Mouse (Mus musculus) adrenal gland, adult (tissue): Measurements from ENCODE around the gene Irgc1.
A peak's percentile ranks its signal among the peaks of the same experiment; 100 is the strongest.
"Not testable (repeated sequence)": the region's sequence is repeated elsewhere in the genome, so short reads cannot be mapped to it uniquely, and the experiment has no call there.

ENCODE experiments used
- DNase-seq, 2 experiments: peaks; one replicate each; pipeline ENCODE4 v3.0.0; 2022 to 2023; ENCODE audit warnings: low spot score in 1 of 2; ENCODE audit not compliant: inconsistent age in 2 of 2

Gene Irgc1

GRCm38 (mm10) chr7:24402851-24403250 lies 49.2 kb downstream of the Irgc1 start:
- DNase-seq: no peak

DNA sequence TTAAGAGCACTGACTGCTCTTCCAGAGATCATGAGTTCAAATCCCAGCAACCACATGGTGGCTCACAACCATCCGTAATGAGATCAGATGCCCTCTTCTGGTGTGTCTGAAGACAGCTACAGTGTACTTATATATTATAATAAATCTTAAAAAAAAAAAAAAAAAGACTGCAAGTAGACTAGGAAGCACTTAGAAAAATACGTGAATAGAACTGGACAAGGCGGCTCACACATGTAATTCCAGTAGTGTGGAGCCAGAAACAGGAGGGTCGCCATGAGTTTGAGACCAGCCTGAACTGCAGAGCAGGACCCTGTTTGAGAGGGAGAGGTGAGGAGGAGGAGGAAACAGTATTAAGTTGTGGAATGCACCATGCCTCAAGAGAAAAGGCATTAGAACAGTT lies 51.6 kb downstream of the Irgc1 start:
- DNase-seq: not testable (repeated sequence)

- no peak for DNase-seq
Observed at GRCm38 (mm10) chr7:24400082-24400452, 52.0 kb downstream of the Irgc1 start.

DNA sequence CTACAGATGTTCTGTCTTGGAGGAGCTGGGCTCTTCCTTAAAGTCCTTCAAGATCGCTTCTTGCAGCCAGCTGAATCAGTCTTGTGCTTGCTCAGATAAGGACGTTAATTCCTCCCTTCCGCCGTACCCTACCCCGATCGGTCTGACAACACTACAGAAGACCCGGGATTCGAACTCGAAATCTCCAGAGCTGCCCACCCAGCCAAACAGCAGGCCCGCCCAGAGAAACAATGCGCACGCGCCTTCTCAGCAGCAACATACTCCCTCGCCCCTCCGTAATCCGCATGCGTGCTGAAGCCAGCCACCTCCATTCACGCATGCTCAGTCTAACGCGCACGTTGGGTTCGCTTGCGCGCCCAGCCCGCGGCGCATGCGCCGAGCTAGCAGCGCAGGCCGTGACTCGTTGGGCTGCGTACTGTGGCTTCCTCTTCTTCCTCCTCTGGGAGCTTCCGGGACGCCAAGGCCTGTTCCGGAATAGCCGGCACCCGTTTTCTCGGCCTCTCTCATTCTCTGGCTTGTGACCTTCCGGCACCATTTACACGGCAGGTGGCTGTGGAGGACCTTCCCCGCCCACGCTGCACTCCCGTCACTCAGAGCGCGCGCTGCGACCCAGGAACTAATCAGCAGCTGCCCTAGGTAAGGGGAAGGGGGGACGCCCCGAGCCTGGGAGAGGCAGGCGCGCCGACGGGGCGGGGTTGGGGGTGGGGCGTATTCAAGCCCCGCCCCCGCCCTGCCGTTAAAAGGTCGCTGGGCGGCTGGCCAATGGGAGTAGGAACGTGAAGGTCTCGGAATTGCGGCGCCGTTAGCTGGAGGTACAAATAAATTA lies 52.6 kb downstream of the Irgc1 start, which contains the start of gene Smg9:
Gene Smg9 (plus strand): TSS at position 364 of the 826 bp plus-strand sequence.
- peak; percentile 99 for DNase-seq

- no peak for DNase-seq
Observed at GRCm38 (mm10) chr7:24398364-24398913, 53.7 kb downstream of the Irgc1 start.

DNA sequence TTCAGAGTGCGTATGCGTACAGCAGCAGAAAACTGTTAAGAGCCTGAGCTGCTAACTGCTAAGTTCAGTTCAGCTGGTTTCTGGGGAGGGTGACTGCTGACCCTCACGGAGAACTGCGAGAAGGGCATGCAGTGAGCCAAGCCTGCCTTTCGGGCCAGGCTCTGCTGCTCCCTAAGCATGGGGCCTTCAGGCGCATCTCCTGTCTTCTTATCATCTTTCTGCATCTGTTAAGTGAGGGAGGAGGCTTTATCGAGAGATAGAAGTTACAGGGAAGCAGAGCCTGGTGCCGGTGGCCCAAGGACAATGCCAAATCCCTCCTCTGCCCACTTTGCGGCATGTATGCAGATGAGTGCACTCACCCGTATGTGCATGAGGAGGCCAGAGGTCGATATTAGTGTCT lies 55.3 kb downstream of the Irgc1 start:
- DNase-seq: no peak

GRCm38 (mm10) chr7:24394475-24395161 lies 57.5 kb downstream of the Irgc1 start:
- DNase-seq: no peak

GRCm38 (mm10) chr7:24394054-24394453 lies 58.0 kb downstream of the Irgc1 start:
- no peak for DNase-seq

GRCm38 (mm10) chr7:24391687-24392086 lies 60.4 kb downstream of the Irgc1 start:
- peak in 1 of 2 experiments; percentile 23 for DNase-seq

DNA sequence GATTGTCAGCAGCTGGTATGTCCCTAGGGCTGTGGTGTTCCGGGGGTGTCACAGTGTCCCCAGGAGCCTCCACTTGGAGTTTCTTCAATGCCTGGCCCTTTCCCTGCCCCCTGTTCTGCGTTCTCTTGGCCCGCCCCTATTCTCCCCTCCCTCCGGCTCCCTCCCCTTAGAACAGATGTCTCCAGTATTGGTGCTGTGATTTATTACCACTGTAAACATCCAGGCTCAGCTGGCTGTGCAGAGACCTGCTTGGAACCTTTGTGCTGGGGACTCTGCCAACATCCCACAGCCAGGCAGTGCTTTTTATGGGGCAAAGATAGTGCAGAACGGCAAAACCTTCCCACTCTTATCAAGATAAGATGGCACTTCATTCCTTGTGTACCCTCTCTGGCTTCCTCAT lies 61.0 kb downstream of the Irgc1 start:
- peak; percentile 64 to 69 for DNase-seq

- DNase-seq: peak in 1 of 2 experiments; percentile 36
Observed at GRCm38 (mm10) chr7:24390512-24390911, 61.6 kb downstream of the Irgc1 start.

DNA sequence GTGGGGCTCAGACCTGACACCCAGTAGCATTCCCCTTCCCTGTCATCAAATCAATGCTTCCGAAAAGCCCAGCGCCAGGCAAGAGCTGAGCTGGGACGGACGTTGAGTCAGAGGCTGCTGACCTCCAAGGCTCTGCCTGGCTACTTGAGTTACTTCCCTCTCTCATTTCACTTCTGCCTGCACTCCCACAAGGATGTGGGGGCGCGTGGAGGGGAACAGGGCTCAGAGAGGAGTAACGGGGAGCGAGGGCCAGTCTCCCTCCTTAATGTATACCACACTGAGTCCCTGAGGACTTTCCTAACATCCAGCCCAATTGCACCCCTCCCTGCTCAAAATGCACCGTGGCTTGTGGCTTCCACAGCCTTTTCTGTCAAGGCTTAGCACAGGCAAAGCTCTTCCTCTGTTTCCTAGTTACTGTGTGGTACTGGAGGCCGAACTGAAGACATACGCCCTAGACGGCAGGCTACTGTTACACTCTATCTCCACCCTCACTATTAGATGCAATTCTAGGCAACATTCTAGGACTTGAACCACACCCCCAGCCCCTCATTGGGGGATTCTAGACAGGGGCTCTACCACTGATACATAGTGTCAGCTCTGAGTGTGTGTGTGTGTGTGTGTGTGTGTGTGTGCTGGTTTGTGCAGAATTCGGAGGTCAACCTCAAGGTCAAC lies 62.4 kb downstream of the Irgc1 start:
- DNase-seq: peak in 1 of 2 experiments; percentile 75

DNA sequence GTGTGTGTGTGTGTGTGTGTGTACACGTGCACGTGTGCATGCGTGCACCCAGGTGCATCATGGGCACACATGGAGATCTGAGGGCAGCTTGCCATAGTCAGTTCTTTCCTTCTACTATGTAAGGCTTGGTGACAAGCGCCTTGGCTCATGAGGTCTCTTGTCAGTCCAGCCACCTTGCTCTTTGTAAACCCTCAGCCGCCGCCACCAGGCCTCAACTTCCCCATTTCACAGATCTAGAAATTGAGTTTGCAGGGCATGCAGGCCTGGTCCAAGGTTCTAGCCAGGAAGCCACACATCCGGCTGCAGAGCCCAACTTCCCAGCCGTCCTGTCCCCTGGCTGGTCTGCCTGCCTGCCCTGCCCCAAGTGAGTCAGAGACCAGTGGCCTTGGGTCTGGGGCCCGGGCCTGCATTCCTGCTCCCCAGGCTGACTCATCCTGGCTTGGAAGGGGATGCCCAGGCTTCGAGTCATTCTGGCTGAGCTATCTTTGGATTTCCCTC lies 65.0 kb downstream of the Irgc1 start:
- DNase-seq: peak; percentile 95 to 96

DNA sequence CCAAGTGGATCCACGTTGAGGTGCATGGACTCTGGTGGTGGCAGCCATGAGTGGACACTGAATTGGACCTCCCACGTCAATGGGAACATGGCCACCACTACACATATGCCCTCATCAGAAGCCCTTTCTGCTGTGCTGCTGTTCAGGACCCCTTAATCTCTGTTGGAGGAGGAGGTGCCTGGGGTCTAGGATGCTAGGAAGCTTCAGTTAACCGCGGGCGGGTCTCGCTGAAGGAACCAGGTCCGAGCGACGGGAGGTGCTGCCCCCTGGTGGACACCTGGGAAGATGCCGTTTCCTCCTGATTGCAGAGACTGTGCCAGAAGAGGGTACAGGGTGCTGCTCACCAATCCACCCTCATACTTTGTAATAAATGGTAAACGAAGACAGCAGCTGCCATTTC lies 67.3 kb downstream of the Irgc1 start:
- peak; percentile 75 to 89 for DNase-seq

- DNase-seq: no peak
Observed at GRCm38 (mm10) chr7:24384070-24384469, 68.0 kb downstream of the Irgc1 start.

- peak in 1 of 2 experiments; percentile 17 for DNase-seq
Observed at GRCm38 (mm10) chr7:24382730-24383372, 69.2 kb downstream of the Irgc1 start.
